Mouse (Mus musculus): ENCODE results near the gene Rad1. TPM values are rescaled to one million over a fixed set of nuclear protein-coding genes. Genes with fewer than 3 reads are reported as not detected.
"Not testable (repeated sequence)": the region's sequence is repeated elsewhere in the genome, so short reads cannot be mapped to it uniquely, and the experiment has no call there.

Gene Rad1
- 1 to 10 TPM; 3.9 to 5.2 TPM for total RNA-seq (2021)
- long read RNA-seq, experiment 1, transcript Rad1-201 (6 exons, 1,514 nt), result major isoform, 7 of 13 reads
- long read RNA-seq, experiment 1, partial matches to known transcripts, result 0 of 13 reads
- long read RNA-seq, experiment 1, other reads (novel, unspliced or antisense), result 6 of 13 reads
- long read RNA-seq, experiment 2, transcript Rad1-201 (6 exons, 1,514 nt), result major isoform, 5 of 12 reads
- long read RNA-seq, experiment 2, partial matches to known transcripts, result 2 of 12 reads
- long read RNA-seq, experiment 2, other reads (novel, unspliced or antisense), result 5 of 12 reads

DNA sequence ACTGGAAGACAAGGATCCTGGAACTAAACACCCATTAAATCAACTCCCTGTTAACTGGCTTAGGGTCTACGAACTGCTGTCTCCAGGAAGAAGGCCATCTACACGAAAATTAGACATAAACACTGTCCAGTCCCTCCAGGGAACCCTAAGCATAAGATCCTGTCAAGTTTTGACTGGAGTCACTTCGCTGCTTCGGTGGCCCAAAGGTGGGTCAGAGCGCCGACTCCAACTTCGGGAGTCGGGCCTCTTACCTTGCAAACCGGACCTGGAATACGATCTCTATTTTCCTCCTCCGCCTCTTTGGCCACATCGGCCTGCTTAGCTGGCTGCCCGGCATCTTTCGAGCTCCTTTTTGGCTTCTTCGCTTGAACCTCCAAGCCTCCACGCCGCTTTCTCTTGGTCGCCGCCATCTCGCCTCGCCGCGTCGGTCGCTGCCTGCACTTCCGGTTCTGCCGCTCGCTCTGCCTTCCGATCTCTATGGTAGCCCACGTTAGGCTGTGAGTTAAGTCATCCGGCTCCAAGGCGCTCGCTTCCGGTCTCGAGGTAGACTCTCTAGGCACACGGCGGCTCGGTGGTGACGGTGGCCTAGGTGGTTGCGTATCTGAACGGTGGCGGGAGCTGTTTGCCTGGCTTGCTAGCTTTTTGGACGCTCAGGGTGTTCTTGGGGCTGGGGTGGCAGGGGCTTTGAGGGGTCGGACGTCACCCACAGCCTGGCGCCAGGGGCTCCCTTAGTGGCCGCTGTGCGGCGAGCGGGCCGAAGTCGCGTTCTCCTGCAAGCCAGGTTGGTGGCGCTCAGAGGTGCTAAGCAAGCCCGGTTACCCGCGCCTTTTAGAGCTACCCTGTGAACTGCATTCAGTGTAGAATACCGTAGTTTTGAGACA is at the start of gene Rad1, which contains the start of gene Brix1:
Gene Rad1 (plus strand): TSS at position 535 of the 881 bp plus-strand sequence.
Gene Brix1 (minus strand): TSS at position 464 of the 881 bp plus-strand sequence.
- DNase-seq (ENCODE audit: low spot score), result peak; percentile 94

DNA sequence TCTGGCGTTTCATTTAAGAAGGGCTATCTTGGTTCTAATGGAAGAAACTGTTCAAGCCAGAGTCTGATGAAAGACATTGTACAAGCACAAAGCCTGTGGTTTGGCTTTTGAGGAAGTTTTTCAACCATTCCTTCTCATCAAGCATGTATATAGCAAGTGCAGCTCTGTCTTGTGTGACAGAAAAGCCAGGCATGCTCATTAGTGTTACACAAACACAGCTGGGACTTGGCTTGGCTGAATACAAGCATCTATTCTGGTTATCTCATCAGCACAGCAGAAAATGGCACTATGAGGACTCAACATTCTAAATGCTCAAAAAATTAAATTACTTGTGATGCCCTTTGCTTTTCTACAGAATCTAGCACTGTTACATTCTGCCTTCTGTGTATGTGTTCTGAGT is 48.9 kb upstream of the Rad1 start:
- DNase-seq (ENCODE audit: low spot score), result no peak

DNA sequence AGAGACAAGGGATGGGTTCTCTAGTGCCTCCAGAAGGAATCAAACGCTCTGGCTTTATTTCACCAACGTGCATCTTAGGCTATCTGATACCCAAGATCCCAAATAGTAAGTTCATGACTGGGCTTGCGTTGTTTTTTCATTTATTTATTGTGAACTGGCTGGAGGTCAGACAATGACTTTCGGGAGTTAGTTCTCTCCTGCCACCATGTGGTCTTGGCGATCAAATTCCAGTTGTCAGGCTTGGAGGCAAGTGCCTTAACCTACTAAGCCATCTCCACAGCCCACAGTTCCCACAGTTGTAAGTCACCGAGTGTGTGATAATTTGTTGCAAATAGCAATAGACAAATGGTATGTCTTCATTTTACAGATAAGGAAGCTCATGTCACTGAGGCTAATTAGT is 45.9 kb upstream of the Rad1 start:
- DNase-seq (ENCODE audit: low spot score), result no peak

- DNase-seq (ENCODE audit: low spot score), result no peak
These were observed 44.3 kb upstream of the Rad1 start for GRCm38 (mm10) chr15:10441493-10441892.

DNA sequence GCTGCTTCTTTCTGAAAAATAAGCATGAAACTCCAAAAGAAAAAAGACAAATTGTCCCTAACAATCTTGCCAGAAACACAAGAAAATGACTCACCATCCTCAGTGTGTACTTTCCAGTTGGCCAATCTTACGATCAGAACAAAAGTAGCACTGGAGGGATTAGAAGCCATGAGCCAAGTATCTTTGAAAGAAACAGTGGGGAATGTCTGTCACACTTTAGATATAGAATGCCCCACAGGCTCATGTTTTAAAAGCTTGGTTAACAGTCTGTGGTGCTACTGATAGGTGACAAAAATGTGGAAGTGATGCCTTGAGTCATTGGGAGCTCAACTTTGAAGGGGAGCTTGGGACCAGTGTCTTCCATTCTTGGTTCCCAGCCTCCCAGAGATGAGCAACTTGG is 43.5 kb upstream of the Rad1 start:
- no peak for DNase-seq (ENCODE audit: low spot score)

DNA sequence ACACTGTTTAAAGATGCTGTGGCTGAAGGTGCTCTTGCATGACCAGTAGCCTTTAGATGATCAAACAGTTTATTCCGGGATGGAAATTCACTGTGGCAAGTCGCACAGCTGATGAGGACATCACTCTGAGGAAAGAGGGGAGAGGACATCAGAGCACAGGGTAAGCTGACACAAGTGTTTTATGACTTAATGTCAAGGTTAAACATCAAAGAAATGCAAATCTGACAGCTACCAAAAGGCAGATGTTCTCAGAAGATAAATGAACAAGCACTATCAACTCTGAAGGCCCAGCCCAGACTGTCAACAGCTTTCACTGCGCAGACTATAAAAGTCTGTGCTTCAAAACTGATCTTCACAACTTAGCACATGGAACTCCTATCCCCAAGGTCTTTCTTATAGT is 38.7 kb upstream of the Rad1 start:
- no peak for DNase-seq (ENCODE audit: low spot score)

DNA sequence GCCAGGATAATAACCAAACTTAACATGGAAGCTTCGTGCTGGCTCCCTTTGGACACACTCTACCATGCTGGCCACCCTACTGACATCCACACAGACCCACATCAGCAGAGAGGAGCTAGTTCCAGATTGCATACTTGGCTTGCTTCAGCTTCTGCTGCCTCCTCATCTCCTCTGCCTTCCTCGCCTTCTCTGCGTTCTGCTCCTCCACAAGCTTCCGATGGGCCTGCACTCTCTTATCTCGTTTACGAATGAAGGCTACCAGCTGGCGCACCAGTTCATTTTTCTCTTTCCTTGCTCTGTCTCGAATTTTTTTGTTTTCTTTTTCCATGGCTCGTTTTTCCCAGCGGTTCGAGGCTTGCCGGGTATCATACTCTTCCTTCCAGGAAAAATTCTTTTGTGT is 24.8 kb upstream of the Rad1 start:
- DNase-seq (ENCODE audit: low spot score), result no peak

GRCm38 (mm10) chr15:10463555-10463954 is 22.3 kb upstream of the Rad1 start:
- DNase-seq (ENCODE audit: low spot score), result no peak

DNA sequence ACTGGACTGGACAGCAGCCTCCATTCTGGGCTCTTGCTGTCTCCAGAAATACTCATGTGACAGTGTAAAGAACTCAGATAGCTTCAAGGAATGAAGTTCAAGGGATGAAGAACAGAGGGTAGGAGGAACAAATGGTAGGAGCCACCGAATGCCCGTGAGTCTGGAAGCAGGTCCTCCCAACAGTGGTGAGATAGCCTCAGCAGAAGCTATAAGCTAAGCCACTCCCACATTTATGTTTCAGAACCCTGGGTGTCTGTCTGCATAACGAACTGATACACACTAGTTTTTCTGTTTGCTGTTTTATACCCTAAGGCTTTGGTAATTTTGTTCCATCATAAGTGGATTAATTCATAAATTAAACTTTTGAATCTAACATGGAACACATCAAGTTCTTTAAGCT is 21.1 kb upstream of the Rad1 start:
- DNase-seq (ENCODE audit: low spot score), result no peak

GRCm38 (mm10) chr15:10468761-10469160 is 17.1 kb upstream of the Rad1 start:
- no peak for DNase-seq (ENCODE audit: low spot score)

- DNase-seq (ENCODE audit: low spot score), result no peak
These were observed 16.1 kb upstream of the Rad1 start for GRCm38 (mm10) chr15:10469641-10470150.

DNA sequence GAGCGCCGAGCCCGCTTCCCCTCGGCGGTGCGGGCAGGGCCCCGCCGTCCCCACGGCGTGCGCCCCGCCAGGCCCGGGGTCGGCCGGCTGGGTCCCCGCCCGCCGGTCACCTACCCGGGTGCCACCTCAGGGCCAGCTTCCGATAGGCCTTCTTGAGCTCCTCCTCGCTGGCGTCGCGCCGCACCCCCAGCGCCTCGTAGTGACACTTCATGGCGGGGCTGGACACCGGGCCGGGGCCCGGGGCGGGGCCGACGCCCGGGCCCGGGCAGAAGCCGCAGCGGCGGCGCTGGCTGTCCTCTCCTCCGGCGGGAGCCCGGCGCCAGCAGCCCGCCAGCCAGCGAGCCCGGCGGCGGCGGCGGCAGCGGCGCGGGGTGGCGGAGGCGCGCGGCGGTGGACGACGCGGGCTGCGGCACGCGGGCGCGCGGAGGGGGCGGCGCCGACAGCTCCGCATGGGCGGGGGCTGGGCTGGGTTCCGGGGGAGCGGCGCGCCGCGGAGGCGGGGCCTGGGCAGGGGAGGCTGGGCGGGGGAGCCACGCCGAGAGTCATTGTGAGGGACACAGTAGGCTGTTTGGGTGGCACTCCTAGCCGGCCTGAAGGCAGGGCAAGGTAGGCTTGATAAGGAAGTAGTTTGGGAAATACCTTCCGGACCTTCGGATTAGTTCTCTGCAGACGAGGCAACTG is 15.5 kb upstream of the Rad1 start, which contains the start of gene Dnajc21:
Gene Dnajc21 (minus strand): TSS at position 366 of the 681 bp plus-strand sequence.
- DNase-seq (ENCODE audit: low spot score), result peak; percentile 88

- no peak for DNase-seq (ENCODE audit: low spot score)
These were observed 14.9 kb upstream of the Rad1 start for GRCm38 (mm10) chr15:10470941-10471340.

DNA sequence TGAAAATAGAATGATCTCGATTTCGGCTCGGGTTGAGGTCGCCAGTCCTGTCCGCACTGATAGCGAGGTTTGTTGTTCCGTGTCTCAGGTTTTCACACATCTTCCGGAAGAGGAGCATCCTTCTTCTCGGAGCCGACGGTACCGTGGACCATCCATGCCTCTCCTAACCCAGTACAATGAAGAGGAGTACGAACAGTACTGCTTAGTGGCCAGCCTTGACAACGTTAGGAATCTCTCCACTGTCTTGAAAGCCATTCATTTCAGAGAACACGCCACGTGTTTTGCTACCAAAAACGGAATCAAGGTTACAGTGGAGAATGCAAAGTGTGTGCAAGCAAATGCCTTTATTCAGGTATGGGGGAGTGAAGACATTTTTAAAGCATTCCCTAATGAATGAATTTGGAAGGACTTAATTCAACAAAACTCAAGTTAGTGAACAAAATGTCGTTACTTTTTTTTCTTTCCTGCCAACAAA is 584 bp downstream of the Rad1 start:
- DNase-seq (ENCODE audit: low spot score), result no peak

DNA sequence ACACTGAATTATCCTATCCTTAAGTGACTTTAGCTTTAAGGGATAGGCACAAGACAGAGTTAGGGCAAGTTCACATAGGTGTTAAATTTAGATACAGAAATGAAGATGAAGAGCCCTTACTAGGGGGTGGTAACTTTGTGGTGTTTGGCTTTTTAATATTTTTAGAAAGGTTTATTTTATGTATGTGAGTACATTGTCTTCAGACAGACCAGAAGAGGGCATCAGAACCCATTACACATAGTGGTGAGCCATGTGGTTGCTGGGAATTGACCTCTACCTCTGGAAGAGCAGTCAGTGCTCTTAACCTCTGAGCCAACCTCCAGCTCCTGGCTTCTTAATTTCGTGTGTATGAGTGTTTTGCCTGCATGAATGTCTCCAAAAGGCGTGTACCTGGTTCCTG is 1.4 kb downstream of the Rad1 start:
- DNase-seq (ENCODE audit: low spot score), result no peak

DNA sequence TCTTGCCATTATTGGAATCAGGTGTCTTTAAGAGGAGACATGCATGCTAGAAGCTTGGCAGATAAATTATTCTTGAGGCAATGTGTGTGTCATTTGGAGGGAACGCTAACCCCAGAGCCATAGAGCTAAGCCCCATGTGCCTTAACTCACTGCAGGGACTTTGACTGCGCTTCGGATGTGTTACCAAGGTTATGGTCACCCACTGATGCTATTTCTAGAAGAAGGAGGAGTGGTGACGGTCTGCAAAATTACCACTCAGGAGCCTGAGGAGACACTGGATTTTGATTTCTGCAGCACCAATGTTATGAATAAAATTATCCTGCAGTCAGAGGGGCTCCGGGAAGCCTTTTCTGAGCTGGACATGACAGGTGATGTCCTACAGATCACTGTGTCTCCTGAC is 4.3 kb downstream of the Rad1 start:
- DNase-seq (ENCODE audit: low spot score), result no peak

- no peak for DNase-seq (ENCODE audit: low spot score)
These were observed 10.1 kb downstream of the Rad1 start for GRCm38 (mm10) chr15:10495944-10496343.

DNA sequence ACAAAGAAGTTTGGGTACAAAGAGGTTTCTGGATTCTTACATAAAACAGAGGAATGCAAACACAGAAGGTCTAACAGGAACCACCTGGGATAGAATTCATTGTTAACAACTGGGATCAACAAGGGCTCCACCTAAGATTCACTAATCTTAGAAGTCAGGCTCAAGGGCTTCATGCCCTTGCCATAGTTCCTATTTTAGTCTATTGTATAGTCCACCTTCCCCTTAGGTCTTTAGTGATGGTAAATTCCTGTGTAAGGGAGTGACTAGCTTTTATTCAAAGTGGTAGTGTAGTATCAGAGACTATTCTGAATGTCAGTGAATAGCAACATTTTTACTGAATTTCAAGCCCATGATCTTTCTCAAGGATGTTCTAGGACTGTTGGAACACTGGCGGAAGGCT is 10.9 kb downstream of the Rad1 start:
- DNase-seq (ENCODE audit: low spot score), result not testable (repeated sequence)

GRCm38 (mm10) chr15:10499593-10499992 is 13.8 kb downstream of the Rad1 start:
- no peak for DNase-seq (ENCODE audit: low spot score)

DNA sequence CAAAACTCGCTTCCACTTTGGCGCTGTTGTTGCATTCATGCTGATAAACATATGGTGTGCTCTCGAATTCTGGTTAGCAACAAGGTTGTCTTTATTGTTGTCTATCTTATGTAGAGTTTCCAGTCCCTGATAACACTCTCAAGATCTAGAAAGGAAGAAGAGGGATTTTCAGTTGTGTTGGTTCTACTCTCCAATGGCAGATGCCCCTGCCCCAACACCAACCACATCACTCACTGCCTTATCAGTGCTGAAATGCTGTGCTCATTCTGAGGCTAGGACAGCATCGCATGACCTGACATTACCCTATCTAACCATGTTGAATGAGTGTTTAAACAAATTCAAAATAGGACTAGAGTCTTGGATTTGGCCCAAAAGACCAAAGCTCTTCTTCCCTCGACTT is 14.2 kb downstream of the Rad1 start:
- DNase-seq (ENCODE audit: low spot score), result no peak

DNA sequence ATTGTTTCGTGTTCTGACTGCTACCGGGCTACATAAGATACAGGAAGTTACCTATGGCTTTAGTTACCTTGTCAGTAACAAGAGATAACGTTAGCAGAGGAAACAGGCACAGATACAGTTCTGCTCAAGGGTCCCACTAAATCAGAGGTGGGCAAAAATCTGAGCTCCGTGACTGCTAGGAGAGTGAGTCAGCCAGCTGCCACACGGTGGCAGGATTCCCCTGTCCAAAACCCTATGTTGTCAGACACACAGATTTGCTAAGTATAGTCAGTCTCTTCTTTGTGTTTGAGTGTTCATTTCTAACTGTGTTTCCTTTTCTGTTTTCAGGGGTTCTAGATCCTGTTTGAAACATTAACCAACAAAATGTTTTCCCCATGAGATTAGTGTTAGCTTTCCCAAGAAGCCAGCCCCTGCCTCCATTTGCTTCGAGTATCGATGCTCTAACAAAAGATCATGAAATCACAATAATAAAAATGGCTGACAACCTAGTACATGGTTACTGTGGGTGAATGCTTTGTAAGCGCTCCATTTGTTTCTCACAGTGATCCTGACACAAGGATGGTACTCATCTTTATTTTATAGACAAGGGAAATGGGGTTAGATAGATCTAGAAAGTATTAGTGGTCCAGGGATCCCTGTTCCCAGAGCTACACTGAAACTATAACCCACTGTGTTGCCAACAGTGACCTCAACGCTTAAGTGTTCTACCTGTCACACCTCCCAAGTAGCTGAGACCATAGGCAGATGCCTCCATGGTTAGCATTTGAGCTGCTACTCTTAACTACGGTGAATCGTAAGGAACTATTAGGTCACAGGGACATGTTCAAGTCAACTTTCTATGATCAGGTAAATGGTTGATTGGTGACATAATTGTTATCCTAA is 15.3 kb downstream of the Rad1 start:
- DNase-seq (ENCODE audit: low spot score), result peak; percentile 13

Measured in gastrocnemius, adult 18-20 months (tissue).